12 mouse cellular contexts compared by ENCODE assay signal in genomic region chr4:150587597-150588299, GRCm38 (mm10).
DNase-seq lines count a peak whose midpoint lies in the region; ATAC-seq and TF ChIP-seq lines count a peak whose summit lies in the region.
"Had no signal": no experiment of that assay in that cellular context is flagged by ENCODE, and none has a peak within 500 bp of the region (broad histone marks: within the 10 kb centered on the region; RNA-seq: fewer than 3 reads in every experiment).

No protein-coding gene starts in this region.

- TF ChIP-seq CTCF in intestine, postnatal 0 days (IDR thresholded peaks at IDR 0.05; ENCODE audit: low read depth), result no peak

- ATAC-seq in hindbrain, embryonic 13.5 days (ENCODE audit: low FRiP score), result no peak
- ATAC-seq in hindbrain, embryonic 11.5 days (ENCODE audit: low FRiP score), result no peak
- no peak for ATAC-seq in midbrain, embryonic 13.5 days
- no peak for ATAC-seq in intestine, postnatal 0 days
- ATAC-seq in stomach, embryonic 15.5 days (ENCODE audit: insufficient read depth, low FRiP score, low read depth), result no peak
- ATAC-seq: forebrain, embryonic 16.5 days had no signal

- H3K27ac ChIP-seq in hindbrain, embryonic 13.5 days, result peak overlapping the region; percentile 48
- no peak overlapping the region for H3K27ac ChIP-seq in hindbrain, embryonic 11.5 days (ENCODE audit: low read depth, low read length)
- H3K27ac ChIP-seq in midbrain, embryonic 13.5 days, result peak overlapping the region; percentile 41; the same call in 1 of the 2 replicates
- H3K27ac ChIP-seq in midbrain, embryonic 10.5 days (replicated peaks), result no peak overlapping the region
- no peak overlapping the region for H3K27ac ChIP-seq in intestine, postnatal 0 days (ENCODE audit: low read depth, low read length)
- H3K27ac ChIP-seq in stomach, embryonic 15.5 days, result peak overlapping the region; percentile 57; the same call in 1 of the 2 replicates
- H3K27ac ChIP-seq: midbrain, embryonic 12.5 days had no signal

- no peaks in the 10 kb centered on the region for H3K9me3 ChIP-seq in hindbrain, embryonic 13.5 days
- no peaks in the 10 kb centered on the region for H3K9me3 ChIP-seq in hindbrain, embryonic 11.5 days (ENCODE audit: control insufficient read depth, low read length)
- H3K9me3 ChIP-seq in midbrain, embryonic 13.5 days, result no peaks in the 10 kb centered on the region
- H3K9me3 ChIP-seq in midbrain, embryonic 10.5 days (replicated peaks), result no peaks in the 10 kb centered on the region
- H3K9me3 ChIP-seq in intestine, postnatal 0 days (ENCODE audit: control insufficient read depth), result no peaks in the 10 kb centered on the region
- no peaks in the 10 kb centered on the region for H3K9me3 ChIP-seq in stomach, embryonic 15.5 days
- H3K9me3 ChIP-seq: midbrain, embryonic 12.5 days had no signal

- H3K27me3 ChIP-seq in hindbrain, embryonic 13.5 days, result no peaks in the 10 kb centered on the region
- no peaks in the 10 kb centered on the region for H3K27me3 ChIP-seq in hindbrain, embryonic 11.5 days (ENCODE audit: control insufficient read depth, insufficient read depth, low read length)
- no peaks in the 10 kb centered on the region for H3K27me3 ChIP-seq in midbrain, embryonic 13.5 days
- no peaks in the 10 kb centered on the region for H3K27me3 ChIP-seq in midbrain, embryonic 10.5 days (ENCODE audit: low read depth, poor library complexity, severe bottlenecking)
- H3K27me3 ChIP-seq in intestine, postnatal 0 days (replicated peaks; ENCODE audit: control insufficient read depth, insufficient read depth, low read length), result no peaks in the 10 kb centered on the region
- H3K27me3 ChIP-seq in stomach, embryonic 15.5 days (replicated peaks), result no peaks in the 10 kb centered on the region
- H3K27me3 ChIP-seq: midbrain, embryonic 12.5 days had no signal

- peaks cover 76% of the 10 kb centered on the region for H3K4me1 ChIP-seq in hindbrain, embryonic 13.5 days (replicated peaks)
- 0 out of 2 replicates have a peak, but pooled peaks cover 5% of the 10 kb centered on the region for H3K4me1 ChIP-seq in hindbrain, embryonic 11.5 days (replicated peaks; ENCODE audit: control insufficient read depth, insufficient read depth, low read length)
- peaks cover 71% of the 10 kb centered on the region for H3K4me1 ChIP-seq in midbrain, embryonic 13.5 days (replicated peaks)
- H3K4me1 ChIP-seq in midbrain, embryonic 10.5 days, result peaks cover 55% of the 10 kb centered on the region
- peaks cover 31% of the 10 kb centered on the region for H3K4me1 ChIP-seq in intestine, postnatal 0 days (replicated peaks; ENCODE audit: control insufficient read depth, insufficient read depth, low read length)
- H3K4me1 ChIP-seq in stomach, embryonic 15.5 days, result peaks cover 70% of the 10 kb centered on the region

- WGBS in hindbrain, embryonic 13.5 days, result 87% methylated on average over 8 of the region's 8 CpGs
- 87% methylated on average over 8 of the region's 8 CpGs for WGBS in hindbrain, embryonic 11.5 days
- WGBS in midbrain, embryonic 13.5 days, result 86% methylated on average over 8 of the region's 8 CpGs
- WGBS in midbrain, embryonic 10.5 days, result 87% methylated on average over 8 of the region's 8 CpGs
- whole genome bisulfite sequencing in intestine, postnatal 0 days, result 39% methylated on average over 8 of the region's 8 CpGs
- 39% methylated on average over 8 of the region's 8 CpGs for WGBS in stomach, embryonic 15.5 days

- H3K36me3 ChIP-seq in hindbrain, embryonic 13.5 days, result no peaks in the 10 kb centered on the region
- H3K36me3 ChIP-seq in hindbrain, embryonic 11.5 days (ENCODE audit: control insufficient read depth, insufficient read depth, low read length), result no peaks in the 10 kb centered on the region
- H3K36me3 ChIP-seq in midbrain, embryonic 13.5 days, result no peaks in the 10 kb centered on the region
- no peaks in the 10 kb centered on the region for H3K36me3 ChIP-seq in midbrain, embryonic 10.5 days
- no peaks in the 10 kb centered on the region for H3K36me3 ChIP-seq in intestine, postnatal 0 days (ENCODE audit: control insufficient read depth, insufficient read depth)
- H3K36me3 ChIP-seq in stomach, embryonic 15.5 days, result no peaks in the 10 kb centered on the region
- H3K36me3 ChIP-seq: midbrain, embryonic 12.5 days had no signal

- DNase-seq in hindbrain, embryonic 11.5 days (ENCODE audit: low spot score), result no peak
- no peak for DNase-seq in midbrain, embryonic 10.5 days (ENCODE audit: low spot score)
- DNase-seq in layer of hippocampus, postnatal 10 days (ENCODE audit: low spot score in 2 of 2), result no peak
- DNase-seq in thymus, postnatal 0 days (ENCODE audit: low spot score), result no peak
- DNase-seq: embryo, embryonic 11 days; layer of hippocampus, adult 9-11 months had no signal

- no peak overlapping the region for H3K4me3 ChIP-seq in hindbrain, embryonic 13.5 days
- H3K4me3 ChIP-seq in hindbrain, embryonic 11.5 days (ENCODE audit: low read depth, low read length), result no peak overlapping the region
- H3K4me3 ChIP-seq in midbrain, embryonic 13.5 days (replicated peaks), result no peak overlapping the region
- H3K4me3 ChIP-seq in midbrain, embryonic 10.5 days, result no peak overlapping the region
- H3K4me3 ChIP-seq in intestine, postnatal 0 days (ENCODE audit: low read depth, low read length), result no peak overlapping the region
- no peak overlapping the region for H3K4me3 ChIP-seq in stomach, embryonic 15.5 days (replicated peaks)
- H3K4me3 ChIP-seq: midbrain, embryonic 12.5 days had no signal

- H3K4me2 ChIP-seq in hindbrain, embryonic 13.5 days, result no peak overlapping the region
- no peak overlapping the region for H3K4me2 ChIP-seq in hindbrain, embryonic 11.5 days (replicated peaks; ENCODE audit: low read depth, low read length)
- H3K4me2 ChIP-seq in midbrain, embryonic 13.5 days (replicated peaks), result no peak overlapping the region
- H3K4me2 ChIP-seq in intestine, postnatal 0 days (replicated peaks; ENCODE audit: low read depth), result peak overlapping the region; percentile 25; the same call in 1 of the 2 replicates
- no peak overlapping the region for H3K4me2 ChIP-seq in stomach, embryonic 15.5 days
- H3K4me2 ChIP-seq: midbrain, embryonic 12.5 days had no signal

- H3K9ac ChIP-seq in hindbrain, embryonic 13.5 days, result no peak overlapping the region
- H3K9ac ChIP-seq in hindbrain, embryonic 11.5 days (ENCODE audit: low read depth, low read length), result no peak overlapping the region
- H3K9ac ChIP-seq in midbrain, embryonic 13.5 days (replicated peaks), result no peak overlapping the region
- no peak overlapping the region for H3K9ac ChIP-seq in intestine, postnatal 0 days (ENCODE audit: low read depth, low read length)
- no peak overlapping the region for H3K9ac ChIP-seq in stomach, embryonic 15.5 days
- H3K9ac ChIP-seq: midbrain, embryonic 12.5 days had no signal

Comparison
In these comparisons a context has a peak if more than half of its experiments do, and no peak if none do; other contexts are left out.
1. H3K27ac ChIP-seq: peak in hindbrain, embryonic 13.5 days (single experiment), midbrain, embryonic 13.5 days (single experiment) and stomach, embryonic 15.5 days (single experiment); none in hindbrain, embryonic 11.5 days (single experiment), midbrain, embryonic 10.5 days (single experiment) and intestine, postnatal 0 days (single experiment).